Mouse (Mus musculus): ENCODE results near the gene Enox1. TPM values are rescaled to one million over a fixed set of nuclear protein-coding genes. Genes with fewer than 3 reads are reported as not detected.

Gene Enox1
- polyA plus RNA-seq, 1 experiment from 2014 or later = 0.09 TPM

GRCm38 (mm10) chr14:77559792-77560191 lies 403.2 kb downstream of the Enox1 start:
- WGBS (ENCODE audit: insufficient replicate concordance) = 64% methylated on average over 5 of the region's 5 CpGs
- H3K27me3 ChIP-seq (ENCODE audit: insufficient read depth, low read length) = no peaks in the 10 kb centered on the region
- DNase-seq (no peak), ATAC-seq (no peak)
- H3K27ac ChIP-seq (ENCODE audit: low read depth) = no peak overlapping the region
- H3K9me3 ChIP-seq (ENCODE audit: low read length) = no peaks in the 10 kb centered on the region
- H3K9ac ChIP-seq (replicated peaks) = no peak overlapping the region
- no peak overlapping the region for H3K4me2 ChIP-seq (ENCODE audit: low read depth, low read length)
- no peaks in the 10 kb centered on the region for H3K4me1 ChIP-seq (ENCODE audit: insufficient read depth)
- H3K36me3 ChIP-seq (replicated peaks; ENCODE audit: insufficient read depth, low read length) = no peaks in the 10 kb centered on the region
- no peak for TF ChIP-seq EP300 (IDR thresholded peaks at IDR 0.05; ENCODE audit: low read depth)
- no peak for TF ChIP-seq CTCF (IDR thresholded peaks at IDR 0.05; ENCODE audit: low read depth)
- H3K4me3 ChIP-seq (ENCODE audit: low read depth, low read length) = no peak overlapping the region

- H3K4me1 ChIP-seq (ENCODE audit: insufficient read depth) = no peaks in the 10 kb centered on the region
- TF ChIP-seq EP300 (IDR thresholded peaks at IDR 0.05; ENCODE audit: low read depth) (no peak), CTCF (IDR thresholded peaks at IDR 0.05; ENCODE audit: low read depth) (no peak)
- no peaks in the 10 kb centered on the region for H3K9me3 ChIP-seq (ENCODE audit: low read length)
- ATAC-seq (no peak), DNase-seq (peak; percentile 2)
- H3K27ac ChIP-seq (ENCODE audit: low read depth) = no peak overlapping the region
- H3K9ac ChIP-seq (replicated peaks) = no peak overlapping the region
- H3K36me3 ChIP-seq (replicated peaks; ENCODE audit: insufficient read depth, low read length) = no peaks in the 10 kb centered on the region
- no peak overlapping the region for H3K4me3 ChIP-seq (ENCODE audit: low read depth, low read length)
- 73% methylated on average over 6 of the region's 6 CpGs for WGBS (ENCODE audit: insufficient replicate concordance)
- H3K27me3 ChIP-seq (ENCODE audit: insufficient read depth, low read length) = no peaks in the 10 kb centered on the region
- H3K4me2 ChIP-seq (ENCODE audit: low read depth, low read length) = no peak overlapping the region
Measured at GRCm38 (mm10) chr14:77561808-77562583, 405.4 kb downstream of the Enox1 start.

- H3K4me1 ChIP-seq (ENCODE audit: insufficient read depth) = no peaks in the 10 kb centered on the region
- no peak overlapping the region for H3K27ac ChIP-seq (ENCODE audit: low read depth)
- no peaks in the 10 kb centered on the region for H3K36me3 ChIP-seq (replicated peaks; ENCODE audit: insufficient read depth, low read length)
- H3K4me2 ChIP-seq (ENCODE audit: low read depth, low read length) = no peak overlapping the region
- DNase-seq (no peak), ATAC-seq (no peak)
- H3K9ac ChIP-seq (replicated peaks) = no peak overlapping the region
- whole genome bisulfite sequencing (ENCODE audit: insufficient replicate concordance) = 72% methylated on average over 5 of the region's 5 CpGs
- H3K9me3 ChIP-seq (ENCODE audit: low read length) = no peaks in the 10 kb centered on the region
- no peaks in the 10 kb centered on the region for H3K27me3 ChIP-seq (ENCODE audit: insufficient read depth, low read length)
- H3K4me3 ChIP-seq (ENCODE audit: low read depth, low read length) = no peak overlapping the region
- TF ChIP-seq EP300 (IDR thresholded peaks at IDR 0.05; ENCODE audit: low read depth) (no peak), CTCF (IDR thresholded peaks at IDR 0.05; ENCODE audit: low read depth) (no peak)
Measured at GRCm38 (mm10) chr14:77563922-77564321, 407.4 kb downstream of the Enox1 start.

GRCm38 (mm10) chr14:77567120-77567519 lies 410.6 kb downstream of the Enox1 start:
- Histone ChIP-seq H3K27ac (ENCODE audit: low read depth) (no peak overlapping the region), H3K4me3 (ENCODE audit: low read depth, low read length) (no peak overlapping the region), H3K27me3 (ENCODE audit: insufficient read depth, low read length) (no peaks in the 10 kb centered on the region), H3K4me1 (ENCODE audit: insufficient read depth) (no peaks in the 10 kb centered on the region), H3K9ac (replicated peaks) (no peak overlapping the region), H3K36me3 (replicated peaks; ENCODE audit: insufficient read depth, low read length) (no peaks in the 10 kb centered on the region), H3K9me3 (ENCODE audit: low read length) (no peaks in the 10 kb centered on the region), H3K4me2 (ENCODE audit: low read depth, low read length) (no peak overlapping the region)
- no peak for TF ChIP-seq EP300 (IDR thresholded peaks at IDR 0.05; ENCODE audit: low read depth)
- no peak for DNase-seq
- 71% methylated on average over 2 of the region's 2 CpGs for WGBS (ENCODE audit: insufficient replicate concordance)
- ATAC-seq = no peak

DNA sequence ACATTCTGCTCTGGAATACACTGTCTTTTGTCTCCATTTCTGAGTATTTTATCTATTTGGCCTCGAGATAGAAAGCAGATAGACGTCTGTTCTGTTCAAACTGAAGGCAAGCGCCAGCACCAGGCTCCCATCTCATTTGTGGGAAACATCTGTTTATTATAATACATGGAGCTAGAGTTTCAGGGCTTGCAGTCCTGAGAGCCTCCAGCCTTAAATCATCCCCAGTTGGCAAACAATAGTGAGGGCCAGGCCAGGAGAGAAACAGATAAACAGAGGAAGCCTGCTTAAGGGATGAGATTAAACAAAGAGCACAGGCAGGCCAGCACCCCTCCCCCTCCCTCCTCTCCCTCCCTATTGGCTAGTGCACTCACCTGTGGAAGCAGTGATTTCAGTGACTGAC lies 417.9 kb downstream of the Enox1 start:
- 34% methylated on average over 3 of the region's 3 CpGs for WGBS (ENCODE audit: insufficient replicate concordance)
- Histone ChIP-seq H3K27ac (ENCODE audit: low read depth) (no peak overlapping the region), H3K4me3 (ENCODE audit: low read depth, low read length) (no peak overlapping the region), H3K9ac (replicated peaks) (no peak overlapping the region), H3K36me3 (replicated peaks; ENCODE audit: insufficient read depth, low read length) (no peaks in the 10 kb centered on the region), H3K9me3 (ENCODE audit: low read length) (no peaks in the 10 kb centered on the region), H3K4me1 (ENCODE audit: insufficient read depth) (no peaks in the 10 kb centered on the region), H3K27me3 (ENCODE audit: insufficient read depth, low read length) (no peaks in the 10 kb centered on the region), H3K4me2 (ENCODE audit: low read depth, low read length) (no peak overlapping the region)
- TF ChIP-seq CTCF (IDR thresholded peaks at IDR 0.05; ENCODE audit: low read depth) = no peak
- no peak for TF ChIP-seq EP300 (IDR thresholded peaks at IDR 0.05; ENCODE audit: low read depth)
- ATAC-seq = no peak
- DNase-seq = no peak

DNA sequence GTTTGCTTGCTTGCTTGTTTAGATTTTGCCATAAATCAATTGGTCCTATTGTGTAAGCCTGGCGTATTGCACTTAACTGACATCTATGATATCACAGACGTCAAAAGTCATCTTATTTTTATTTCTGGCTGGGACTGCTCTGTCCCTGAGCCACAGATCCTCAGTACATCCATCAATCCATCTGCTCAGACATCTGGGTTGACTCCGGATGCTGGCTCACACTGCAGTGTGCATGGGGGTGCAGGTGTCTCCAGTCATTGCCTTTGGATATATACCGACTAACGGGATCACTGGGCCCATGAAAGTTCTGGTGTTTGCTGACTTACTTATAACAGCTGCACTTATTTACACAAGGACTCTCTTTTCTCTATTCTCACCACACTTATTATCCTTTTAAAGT lies 419.8 kb downstream of the Enox1 start:
- H3K27ac ChIP-seq (ENCODE audit: low read depth) = no peak overlapping the region
- ATAC-seq (no peak), DNase-seq (no peak)
- H3K4me1 ChIP-seq (ENCODE audit: insufficient read depth) = 0 out of 2 replicates have a peak, but pooled peaks cover 6% of the 10 kb centered on the region
- H3K9me3 ChIP-seq (ENCODE audit: low read length) = no peaks in the 10 kb centered on the region
- 74% methylated on average over 5 of the region's 5 CpGs for WGBS (ENCODE audit: insufficient replicate concordance)
- no peak for TF ChIP-seq CTCF (IDR thresholded peaks at IDR 0.05; ENCODE audit: low read depth)
- TF ChIP-seq EP300 (IDR thresholded peaks at IDR 0.05; ENCODE audit: low read depth) = no peak
- no peaks in the 10 kb centered on the region for H3K27me3 ChIP-seq (ENCODE audit: insufficient read depth, low read length)
- no peak overlapping the region for H3K4me2 ChIP-seq (ENCODE audit: low read depth, low read length)
- no peak overlapping the region for H3K4me3 ChIP-seq (ENCODE audit: low read depth, low read length)
- no peak overlapping the region for H3K9ac ChIP-seq (replicated peaks)
- no peaks in the 10 kb centered on the region for H3K36me3 ChIP-seq (replicated peaks; ENCODE audit: insufficient read depth, low read length)
